Mouse (Mus musculus) limb, embryonic 11.5 days (tissue): Measurements from ENCODE around the gene Fibp. TPM values are rescaled to one million over a fixed set of nuclear protein-coding genes. Genes with fewer than 3 reads are reported as not detected.

Source experiments
- ATAC-seq: fragments of 200-750 bp; cut with Nextera tagmentation; 2 replicates; pipeline ENCODE4 v1.8.0; 2017; ENCODE audit warnings: low read depth; ENCODE audit not compliant: insufficient number of reproducible peaks, low FRiP score, low TSS enrichment
- DNase-seq: peaks from one replicate; pipeline ENCODE4 v3.0.0-alpha.2; 2015; ENCODE audit warnings: low spot score
- H3K27ac ChIP-seq: fragments of 300-500 bp; sonication (generic); replicated peaks from 2 replicates; pipeline ENCODE4 v1.5.1; 2014; ENCODE audit warnings: low read depth, mild to moderate bottlenecking, low read length
- H3K27me3 ChIP-seq: fragments of 300-500 bp; sonication (generic); 2 replicates; pipeline ENCODE4 v1.6.1; 2014; ENCODE audit warnings: mild to moderate bottlenecking, low read length, mixed read lengths; ENCODE audit not compliant: control insufficient read depth, insufficient read depth
- H3K36me3 ChIP-seq: fragments of 300-500 bp; sonication (generic); 2 replicates; pipeline ENCODE4 v1.6.1; 2014; ENCODE audit warnings: mild to moderate bottlenecking, low read length, moderate library complexity, mixed read lengths; ENCODE audit not compliant: control insufficient read depth, insufficient read depth
- H3K4me1 ChIP-seq: fragments of 300-500 bp; sonication (generic); 2 replicates; pipeline ENCODE4 v1.6.1; 2014; ENCODE audit warnings: low read length, mixed read lengths; ENCODE audit not compliant: control insufficient read depth, insufficient read depth
- H3K4me2 ChIP-seq: fragments of 300-500 bp; sonication (generic); 2 replicates; pipeline ENCODE4 v1.6.1; 2014; ENCODE audit warnings: low read depth, mild to moderate bottlenecking, moderate library complexity; ENCODE audit not compliant: severe bottlenecking
- H3K4me3 ChIP-seq: fragments of 300-500 bp; sonication (generic); 2 replicates; pipeline ENCODE4 v1.5.1; 2014; ENCODE audit warnings: low read depth, low read length
- H3K9ac ChIP-seq: fragments of 300-500 bp; sonication (generic); 2 replicates; pipeline ENCODE4 v1.6.1; 2014; ENCODE audit warnings: mild to moderate bottlenecking, low read length
- H3K9me3 ChIP-seq: fragments of 300-500 bp; sonication (generic); 2 replicates; pipeline ENCODE4 v1.6.1; 2016; ENCODE audit warnings: low read length; ENCODE audit not compliant: control insufficient read depth
- WGBS: fragments of 180-500 bp; shearing (Covaris S2); extraction: QIAGEN DNeasy Blood & Tissue Kit; methylation state at CpG from one replicate; pipeline ENCODE4 v1.1.7; 2014; 5-methylcytosine and 5-hydroxymethylcytosine counted together
- polyA plus RNA-seq: library from polyadenylated mRNA; unstranded; fragments of >200 nt; fragmentation: Nextera tagmentation; extraction: Ambion mirVana; gene quantifications from 2 replicates; pipeline ENCODE4 v1.2.1, GENCODE M21; 2014

The Fibp gene
- polyA plus RNA-seq, 1 experiment from 2014 or later: 116 TPM

DNA sequence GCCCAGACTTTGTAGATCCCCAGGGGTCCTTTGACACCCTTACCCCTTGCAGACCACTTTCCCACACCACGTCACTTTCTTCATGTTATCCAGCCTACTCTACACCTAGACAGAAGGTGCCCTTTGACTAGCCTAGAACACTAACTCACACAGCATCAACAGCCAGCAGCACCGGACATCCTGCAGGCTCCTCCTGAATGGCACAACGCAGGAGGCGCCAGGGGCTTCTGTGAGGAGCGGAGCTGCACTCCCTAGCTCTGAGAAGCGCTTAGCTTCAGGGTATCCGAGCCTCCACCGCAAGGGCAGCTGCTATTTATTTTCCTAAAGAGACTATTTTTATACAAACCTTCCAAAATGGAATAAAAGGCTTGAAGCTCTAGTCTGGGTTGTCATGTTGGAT, 4.8 kb upstream of the Fibp start:
- no peak for DNase-seq
- peak overlapping the region; percentile 45; the same call in 1 of the 2 replicates for H3K4me3 ChIP-seq
- H3K4me2 ChIP-seq: peak overlapping the region; percentile 98; the same call in 1 of the 2 replicates
- H3K27me3 ChIP-seq: no peaks in the 10 kb centered on the region
- no peak overlapping the region for H3K9ac ChIP-seq
- H3K4me1 ChIP-seq: peaks cover 13% of the 10 kb centered on the region
- WGBS: 69% methylated on average over 8 of the region's 8 CpGs
- H3K27ac ChIP-seq: no peak overlapping the region
- no peaks in the 10 kb centered on the region for H3K36me3 ChIP-seq
- H3K9me3 ChIP-seq: no peaks in the 10 kb centered on the region
- no peak for ATAC-seq

DNA sequence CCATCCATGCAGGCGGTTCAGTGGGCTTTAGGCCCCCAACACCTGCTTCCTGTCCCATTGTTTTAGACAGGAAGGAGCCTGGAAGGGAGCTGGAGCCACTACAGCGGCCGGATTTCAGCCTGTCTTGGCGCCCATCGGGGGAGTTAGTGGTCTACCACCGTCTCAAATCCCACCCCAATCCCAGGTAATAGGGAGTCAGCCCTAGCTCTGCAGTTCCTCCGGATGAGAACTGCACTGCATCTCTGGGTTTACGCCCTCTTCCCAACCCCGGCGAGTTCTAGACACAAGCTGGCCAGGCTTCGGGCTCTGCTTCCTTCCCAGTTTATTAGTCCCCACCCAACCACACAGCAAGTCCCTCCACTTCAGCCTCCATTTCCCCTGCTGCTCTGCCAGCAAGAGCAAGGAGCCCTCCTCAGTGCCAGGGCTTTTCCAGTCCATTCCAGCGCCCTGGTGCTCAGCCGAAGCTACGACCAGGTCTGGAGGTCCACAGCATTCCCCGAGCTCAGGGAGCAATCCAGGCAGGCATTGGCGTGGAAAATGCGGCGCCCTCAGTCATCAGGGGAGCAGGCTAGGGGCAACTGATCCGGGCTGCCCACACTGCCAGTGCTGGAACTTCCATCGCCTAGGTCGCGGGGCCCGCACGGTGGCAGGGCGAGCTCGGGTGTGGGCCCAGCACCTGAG, 4.0 kb upstream of the Fibp start:
- peak overlapping the region; percentile 10 for H3K27ac ChIP-seq
- 4% methylated on average over 26 of the region's 26 CpGs for whole genome bisulfite sequencing
- H3K4me3 ChIP-seq: peak overlapping the region; percentile 45
- peak overlapping the region; percentile 98 for H3K4me2 ChIP-seq
- H3K27me3 ChIP-seq: no peaks in the 10 kb centered on the region
- peak; percentile 47 for DNase-seq
- no peaks in the 10 kb centered on the region for H3K36me3 ChIP-seq
- ATAC-seq: no peak
- peaks cover 19% of the 10 kb centered on the region for H3K4me1 ChIP-seq
- H3K9me3 ChIP-seq: no peaks in the 10 kb centered on the region
- peak overlapping the region; percentile 61 for H3K9ac ChIP-seq

DNA sequence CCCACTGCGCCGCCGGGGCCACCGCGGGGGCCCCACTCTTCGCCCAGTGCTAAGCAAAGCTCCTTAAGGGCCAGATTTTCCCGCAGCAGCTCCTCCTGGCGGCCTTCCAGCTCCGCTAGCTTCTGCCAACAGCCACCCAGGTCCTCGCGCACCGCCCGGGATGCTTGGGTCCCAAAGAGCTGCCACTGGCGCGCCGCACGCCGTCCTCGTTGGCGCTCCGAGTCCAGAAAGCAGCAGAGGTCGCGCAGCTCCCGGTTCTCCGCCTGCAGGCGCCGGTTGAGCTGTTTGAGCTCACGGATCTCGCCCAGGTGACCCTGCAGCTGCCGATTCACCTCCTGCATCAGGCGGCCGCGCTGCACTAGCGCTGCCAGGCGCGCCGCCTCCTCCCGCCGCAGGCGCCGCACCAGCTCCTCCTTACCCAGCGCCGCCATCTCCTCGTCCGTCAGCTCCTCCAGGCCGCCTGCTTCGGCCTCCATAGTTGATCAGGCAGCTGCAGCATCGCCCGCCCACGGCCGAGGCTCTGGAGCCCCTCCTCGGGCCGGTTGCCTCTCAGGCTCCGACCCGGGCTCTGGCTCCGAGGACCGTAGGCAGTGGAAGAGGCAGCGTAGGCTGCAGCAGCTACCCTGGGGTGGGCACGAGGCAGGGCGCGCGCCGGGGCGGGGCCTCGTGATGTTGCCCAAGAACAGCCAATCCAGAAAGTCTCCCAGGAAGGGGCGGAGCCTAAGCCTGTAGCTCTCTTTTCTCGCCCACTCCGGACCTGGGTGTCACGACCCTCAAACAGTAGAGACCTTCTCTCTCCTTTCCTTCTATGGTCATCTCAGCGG, 3.3 kb upstream of the Fibp start:
- under 1% methylated on average over 70 of the region's 70 CpGs for WGBS
- no peaks in the 10 kb centered on the region for H3K9me3 ChIP-seq
- H3K27me3 ChIP-seq: no peaks in the 10 kb centered on the region
- H3K9ac ChIP-seq: peak overlapping the region; percentile 61
- peak overlapping the region; percentile 10 for H3K27ac ChIP-seq
- ATAC-seq: peak; percentile 76
- peak; percentile 94 for DNase-seq
- H3K4me3 ChIP-seq: peak overlapping the region; percentile 45
- no peaks in the 10 kb centered on the region for H3K36me3 ChIP-seq
- peaks cover 21% of the 10 kb centered on the region for H3K4me1 ChIP-seq
- H3K4me2 ChIP-seq: peak overlapping the region; percentile 98

DNA sequence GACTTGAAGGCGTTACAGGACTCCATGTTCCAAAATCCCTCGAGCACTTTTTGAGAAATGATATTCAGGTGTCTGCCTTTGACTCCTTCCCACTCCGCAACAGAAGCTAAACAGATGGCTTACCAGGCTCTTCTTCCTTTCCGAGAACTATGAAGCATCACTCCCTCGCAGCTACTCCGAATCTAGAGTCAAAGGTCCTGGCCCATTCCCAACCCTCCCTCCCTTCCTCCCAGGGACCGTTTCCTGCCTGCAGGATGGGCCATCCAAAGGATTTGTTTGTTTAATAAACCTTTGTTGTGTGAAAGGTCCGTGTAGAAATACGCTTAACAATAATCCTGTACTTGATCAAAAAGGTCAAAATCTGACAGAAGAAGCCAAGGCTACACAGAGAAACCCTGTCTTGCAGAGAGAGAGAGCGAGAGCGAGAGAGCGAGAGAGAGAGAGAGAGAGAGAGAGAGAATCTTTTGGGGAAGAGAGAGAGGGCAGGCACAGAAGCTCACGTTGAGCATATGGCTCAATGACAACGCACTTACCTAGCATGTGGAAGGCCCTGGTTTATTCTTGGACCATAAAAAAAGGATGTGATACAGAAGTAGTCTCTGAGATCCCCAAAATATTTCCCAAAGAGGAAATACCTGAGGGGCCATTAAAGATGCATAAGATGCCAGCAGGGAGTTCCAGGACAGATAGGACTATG, 2.5 kb upstream of the Fibp start, which contains the start of gene Ccdc85b:
TSS of gene Ccdc85b (minus strand) at position 149 of the 697 bp plus-strand sequence.
- Histone ChIP-seq H3K4me3 (peak within 1 kb of the TSS; percentile 45), H3K27ac (peak within 1 kb of the TSS; percentile 10), H3K36me3 (peaks cover under 1% of the 10 kb centered on the region; the same call in 1 of the 2 replicates), H3K9me3 (no peaks in the 10 kb centered on the region), H3K9ac (peak within 1 kb of the TSS; percentile 61), H3K4me1 (peaks cover 21% of the 10 kb centered on the region), H3K27me3 (no peaks in the 10 kb centered on the region), H3K4me2 (peak within 1 kb of the TSS; percentile 98)
- ATAC-seq (no peak; the same call in 1 of the 2 replicates), DNase-seq (no peak)
- WGBS: 19% methylated on average over 14 of the region's 14 CpGs

DNA sequence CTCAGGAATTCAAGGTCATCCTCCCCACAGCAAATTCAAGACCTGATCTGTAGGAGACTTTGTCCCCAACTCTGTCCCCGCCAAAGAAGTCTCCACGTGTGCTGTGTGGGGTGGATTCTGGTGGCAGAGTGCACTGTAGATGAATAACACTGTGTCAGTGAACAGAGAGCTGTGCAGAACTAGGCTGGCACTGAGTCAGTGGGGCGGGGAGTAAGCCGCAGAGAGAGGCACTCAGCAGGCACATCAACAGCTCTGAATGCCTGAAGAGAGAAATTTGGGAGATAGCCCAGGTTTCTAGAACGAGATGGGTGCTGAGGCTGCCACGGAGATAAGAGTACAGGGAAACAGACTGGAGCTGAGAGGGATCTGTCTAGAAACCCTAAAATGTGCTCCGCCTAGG, 1.4 kb upstream of the Fibp start:
- Histone ChIP-seq H3K4me1 (peaks cover 21% of the 10 kb centered on the region), H3K9ac (no peak overlapping the region), H3K27me3 (no peaks in the 10 kb centered on the region), H3K4me3 (no peak overlapping the region), H3K27ac (no peak overlapping the region), H3K36me3 (peaks cover 4% of the 10 kb centered on the region; the same call in 1 of the 2 replicates), H3K4me2 (no peak overlapping the region), H3K9me3 (no peaks in the 10 kb centered on the region)
- DNase-seq: no peak
- 71% methylated on average over 7 of the region's 7 CpGs for WGBS
- ATAC-seq: no peak

DNA sequence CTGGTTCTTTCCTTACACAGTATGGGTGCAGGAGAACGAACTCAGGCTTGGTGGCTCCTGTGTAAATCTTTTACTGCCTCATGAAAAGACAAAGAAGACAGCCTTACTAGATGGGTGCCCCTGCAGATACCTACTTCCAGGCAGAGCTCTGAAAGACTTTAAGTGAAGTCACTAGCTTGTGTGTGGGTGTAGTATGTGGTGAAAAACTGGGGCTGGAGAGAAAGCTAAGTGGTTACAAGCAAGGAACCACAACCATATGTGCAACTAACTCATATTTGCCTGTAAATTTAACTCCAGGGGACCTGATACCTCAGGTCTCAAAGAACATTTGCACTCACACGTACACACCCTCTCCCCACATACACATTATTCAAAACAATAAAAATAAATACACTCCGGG, 519 bp upstream of the Fibp start:
- Histone ChIP-seq H3K9ac (peak overlapping the region; percentile 69), H3K4me2 (peak overlapping the region; percentile 88), H3K36me3 (peaks cover 7% of the 10 kb centered on the region), H3K27ac (no peak overlapping the region), H3K9me3 (no peaks in the 10 kb centered on the region), H3K4me1 (peaks cover 23% of the 10 kb centered on the region), H3K4me3 (peak overlapping the region; percentile 71), H3K27me3 (no peaks in the 10 kb centered on the region)
- ATAC-seq: no peak
- no peak for DNase-seq
- WGBS: 21% methylated on average over 3 of the region's 3 CpGs

DNA sequence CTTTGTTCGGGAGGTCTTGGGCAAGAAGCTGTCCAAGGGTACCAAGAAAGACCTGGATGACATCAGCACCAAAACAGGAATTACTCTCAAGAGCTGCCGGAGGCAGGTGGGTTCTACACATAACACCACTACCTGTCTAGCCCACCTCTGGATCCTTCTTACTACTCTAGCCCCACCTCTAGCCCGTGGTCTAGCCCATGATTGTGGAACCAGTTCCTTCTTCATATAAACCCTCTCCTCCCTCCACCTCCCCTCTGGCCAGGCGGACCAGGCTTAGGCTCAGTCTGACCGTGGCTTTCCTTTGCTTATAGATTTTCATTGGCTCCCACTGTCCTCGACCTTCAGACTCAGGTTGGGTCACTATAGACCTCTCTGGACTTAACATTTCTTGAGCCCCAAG, 996 bp downstream of the Fibp start:
- no peaks in the 10 kb centered on the region for H3K27me3 ChIP-seq
- no peaks in the 10 kb centered on the region for H3K9me3 ChIP-seq
- WGBS: 87% methylated on average over 6 of the region's 6 CpGs
- H3K4me2 ChIP-seq: peak overlapping the region; percentile 88
- ATAC-seq: no peak
- H3K9ac ChIP-seq: no peak overlapping the region
- no peak overlapping the region for H3K27ac ChIP-seq
- peak overlapping the region; percentile 71 for H3K4me3 ChIP-seq
- H3K4me1 ChIP-seq: peaks cover 15% of the 10 kb centered on the region
- H3K36me3 ChIP-seq: peaks cover 15% of the 10 kb centered on the region
- no peak for DNase-seq

DNA sequence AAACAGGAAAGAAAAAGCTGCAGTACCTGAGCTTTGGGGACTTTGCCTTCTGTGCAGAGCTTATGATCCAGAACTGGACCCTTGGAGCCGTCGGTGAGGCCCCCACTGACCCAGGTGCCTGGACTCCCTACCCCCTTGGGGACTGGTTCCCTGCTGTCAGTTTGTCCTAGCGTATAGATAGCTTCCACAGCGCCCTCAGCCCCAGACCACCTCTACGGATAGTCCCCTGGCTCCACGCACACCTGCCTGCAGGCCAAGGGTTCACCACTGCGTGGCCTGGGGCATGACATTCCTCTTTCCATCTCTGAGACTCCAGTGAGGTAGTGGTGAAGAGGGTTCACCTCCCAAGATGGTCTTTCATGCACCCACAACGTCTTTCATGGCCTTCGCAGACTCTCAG, 2.8 kb downstream of the Fibp start:
- no peak for DNase-seq
- WGBS: 89% methylated on average over 9 of the region's 9 CpGs
- Histone ChIP-seq H3K9me3 (no peaks in the 10 kb centered on the region), H3K9ac (no peak overlapping the region), H3K4me2 (no peak overlapping the region), H3K27me3 (no peaks in the 10 kb centered on the region), H3K36me3 (peaks cover 17% of the 10 kb centered on the region), H3K4me3 (no peak overlapping the region), H3K27ac (no peak overlapping the region), H3K4me1 (peaks cover 13% of the 10 kb centered on the region; the same call in 1 of the 2 replicates)
- no peak for ATAC-seq
